Mouse (Mus musculus): ENCODE measurements around the gene Rasl10b. TPM values are rescaled to one million over a fixed set of nuclear protein-coding genes. Genes with fewer than 3 reads are reported as not detected.

Rasl10b gene
- total RNA-seq (2023), result under 1 TPM; 0.24 to 0.63 TPM

DNA sequence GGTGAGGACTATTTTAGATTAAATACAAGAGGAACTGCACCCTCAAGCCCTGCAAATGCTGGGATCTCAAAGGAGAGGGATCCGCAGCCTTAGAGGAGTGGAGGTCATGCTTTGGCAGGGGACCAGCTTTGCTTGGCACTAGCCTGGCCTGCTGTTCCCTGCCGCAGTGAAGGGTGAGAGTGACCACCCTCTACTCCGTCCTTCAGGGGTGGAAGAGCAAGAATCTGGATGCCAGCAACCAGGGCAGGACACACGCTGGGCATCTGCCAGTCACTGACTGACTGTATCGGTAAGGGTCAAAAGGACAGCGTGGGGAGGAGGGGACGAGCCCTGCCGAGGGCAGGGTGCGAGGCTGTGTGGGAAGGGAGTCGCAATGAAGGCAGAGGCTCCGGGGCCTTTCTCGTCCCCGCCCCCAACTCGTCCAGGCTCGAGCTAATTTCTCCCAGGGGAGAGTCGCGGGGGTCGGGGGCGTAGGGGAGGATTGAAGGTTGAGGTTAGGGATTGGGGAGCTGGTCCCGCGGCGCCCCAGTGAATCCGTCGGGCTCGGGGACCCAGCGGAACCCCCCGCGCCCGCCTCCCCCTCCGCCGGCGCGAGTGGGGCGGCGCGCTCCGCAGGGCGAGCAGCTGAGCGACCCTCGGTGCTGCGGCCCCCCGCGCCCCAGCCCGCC lies at the start of gene Rasl10b:
Rasl10b (plus strand) TSS at position 51 of the 668 bp plus-strand sequence.

GRCm38 (mm10) chr11:83429355-83429754 lies 20.4 kb downstream of the Rasl10b start, which contains the start of gene Gas2l2:
Gas2l2 (minus strand) TSS chr11:83429455.

DNA sequence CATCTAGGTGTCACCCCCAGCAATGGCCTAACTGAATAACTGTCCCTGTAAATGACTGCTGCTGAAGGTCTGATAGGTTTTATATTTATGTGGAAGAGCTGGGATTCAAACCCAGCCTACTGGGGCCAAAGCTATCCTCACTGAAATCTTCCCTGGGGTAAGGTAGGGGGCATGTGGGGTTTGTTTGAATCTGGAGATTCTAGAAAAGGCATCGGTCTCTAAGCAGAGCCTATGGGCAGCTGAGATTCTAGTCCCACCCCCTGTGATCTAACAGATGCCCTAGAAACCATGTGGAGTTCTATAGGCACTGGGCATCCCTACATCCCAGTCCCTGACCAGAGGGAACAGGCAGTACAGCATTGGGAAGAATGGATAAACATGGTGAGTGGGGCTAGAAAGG lies 28.4 kb downstream of the Rasl10b start, which contains the start of gene 1700020L24Rik:
1700020L24Rik (plus strand) TSS at position 301 of the 400 bp plus-strand sequence.

DNA sequence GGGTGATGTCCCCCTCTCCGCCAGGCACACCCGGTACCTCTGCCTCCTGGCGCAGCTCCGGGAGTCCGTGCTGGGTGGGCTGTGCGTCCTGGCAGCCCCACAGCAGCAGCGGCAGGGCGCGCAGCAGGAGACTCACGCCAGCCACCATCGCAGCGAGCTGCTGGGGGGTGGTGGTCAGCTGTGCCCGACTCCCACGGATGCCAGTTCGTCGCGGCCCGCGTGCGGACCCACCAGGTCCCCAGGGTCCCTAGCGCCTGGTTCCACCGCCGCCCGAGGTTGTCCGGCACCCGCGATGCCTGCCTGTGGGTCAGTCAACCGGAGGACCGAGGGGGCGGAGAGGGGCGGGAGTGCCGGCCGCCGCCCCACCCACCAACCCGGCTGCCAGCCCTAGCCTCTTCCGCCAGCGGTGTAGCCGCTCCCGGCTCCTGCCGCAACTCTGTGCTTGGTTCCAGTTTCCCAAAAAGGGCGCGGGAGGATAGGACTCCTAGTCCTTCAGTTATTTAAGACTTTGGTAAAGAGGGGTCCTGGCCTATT lies 53.8 kb downstream of the Rasl10b start, which contains the start of gene Mmp28:
Mmp28 (minus strand) TSS at position 361 of the 534 bp plus-strand sequence.

Other genes starting within 250 kb of the Rasl10b start
- gene Slfn4, start 234.0 kb upstream of the Rasl10b start, total RNA-seq (2023), result 10 to 100 TPM; 13.0 to 17.7 TPM
- 1 to 10 TPM; 5.0 to 6.3 TPM for gene Slfn3, start 217.8 kb upstream of the Rasl10b start, total RNA-seq (2023)
- gene Slfn14, start 122.4 kb upstream of the Rasl10b start, total RNA-seq (2023), result not detected
- 100 to 1,000 TPM in 1 of 2 experiments, 10 to 100 TPM in 1; 99.8 to 102 TPM for gene Ap2b1, start 110.1 kb upstream of the Rasl10b start, total RNA-seq (2023)
- 10 to 100 TPM in 1 of 2 experiments, 1 to 10 TPM in 1; 7.6 to 15.7 TPM for gene Pex12, start 106.6 kb upstream of the Rasl10b start, total RNA-seq (2023)
- not detected for gene Gas2l2, start 20.3 kb downstream of the Rasl10b start, total RNA-seq (2023)
- gene 1700020L24Rik, start 28.5 kb downstream of the Rasl10b start, total RNA-seq (2023), result 1 to 10 TPM; 1.2 to 1.4 TPM
- gene Mmp28, start 53.9 kb downstream of the Rasl10b start, total RNA-seq (2023), result 1 to 10 TPM; 1.5 TPM
- 10 to 100 TPM; 82.3 to 97.0 TPM for gene Taf15, start 63.9 kb downstream of the Rasl10b start, total RNA-seq (2023)
- gene Heatr9, start 113.0 kb downstream of the Rasl10b start, total RNA-seq (2023), result not detected
- 10 to 100 TPM; 24.6 to 29.4 TPM for gene Ccl5, start 121.4 kb downstream of the Rasl10b start, total RNA-seq (2023)
- gene Ccl9, start 169.5 kb downstream of the Rasl10b start, total RNA-seq (2023), result 100 to 1,000 TPM; 325 to 345 TPM
- gene Ccl6, start 183.9 kb downstream of the Rasl10b start, total RNA-seq (2023), result 100 to 1,000 TPM; 669 to 836 TPM
- gene Rpl9-ps1, start 236.5 kb downstream of the Rasl10b start, total RNA-seq (2023), result not detected
- gene Ccl3, start 240.2 kb downstream of the Rasl10b start, total RNA-seq (2023), result 100 to 1,000 TPM; 186 to 201 TPM